Mouse (Mus musculus) yolk sac, embryonic 10.5 days (tissue): ENCODE data around the gene Add2.
"Not testable (repeated sequence)": the region's sequence is repeated elsewhere in the genome, so short reads cannot be mapped to it uniquely, and the experiment has no call there.

Source experiments
- DNase-seq: peaks from one replicate; pipeline ENCODE4 v3.0.0-alpha.2; 2017; ENCODE audit warnings: low spot score

The Add2 gene

GRCm38 (mm10) chr6:86028601-86029322, at the start of gene Add2:
TSS of gene Add2 (plus strand) at chr6:86028681.
- no peak for DNase-seq

- DNase-seq = not testable (repeated sequence)
Measured at GRCm38 (mm10) chr6:85978736-85979135, 49.7 kb upstream of the Add2 start.

- DNase-seq = no peak
Measured at GRCm38 (mm10) chr6:85984351-85984750, 44.1 kb upstream of the Add2 start.

GRCm38 (mm10) chr6:85989570-85989969, 38.9 kb upstream of the Add2 start:
- DNase-seq = not testable (repeated sequence)

GRCm38 (mm10) chr6:85990774-85991173, 37.7 kb upstream of the Add2 start:
- not testable (repeated sequence) for DNase-seq

GRCm38 (mm10) chr6:86003405-86003925, 25.0 kb upstream of the Add2 start:
- DNase-seq = no peak

GRCm38 (mm10) chr6:86004271-86005148, 24.0 kb upstream of the Add2 start:
- DNase-seq = peak; percentile 81

GRCm38 (mm10) chr6:86009980-86010379, 18.5 kb upstream of the Add2 start:
- peak; percentile 43 for DNase-seq

GRCm38 (mm10) chr6:86014812-86015211, 13.7 kb upstream of the Add2 start:
- DNase-seq = not testable (repeated sequence)

GRCm38 (mm10) chr6:86015871-86016270, 12.6 kb upstream of the Add2 start, which contains the start of gene Figla:
TSS of gene Figla (plus strand) at chr6:86016171.
- DNase-seq = no peak

- no peak for DNase-seq
Measured at GRCm38 (mm10) chr6:86016793-86017350, 11.6 kb upstream of the Add2 start.

GRCm38 (mm10) chr6:86019415-86020237, 8.9 kb upstream of the Add2 start:
- DNase-seq = no peak

GRCm38 (mm10) chr6:86020948-86021347, 7.5 kb upstream of the Add2 start:
- no peak for DNase-seq

GRCm38 (mm10) chr6:86026632-86027292, 1.7 kb upstream of the Add2 start:
- no peak for DNase-seq

GRCm38 (mm10) chr6:86028150-86028549, 331 bp upstream of the Add2 start:
- no peak for DNase-seq

- no peak for DNase-seq
Measured at GRCm38 (mm10) chr6:86029323-86029713, 837 bp downstream of the Add2 start.

GRCm38 (mm10) chr6:86031527-86031926, 3.0 kb downstream of the Add2 start:
- DNase-seq = no peak

- DNase-seq = no peak
Measured at GRCm38 (mm10) chr6:86033635-86034034, 5.2 kb downstream of the Add2 start.

- DNase-seq = no peak
Measured at GRCm38 (mm10) chr6:86038901-86039300, 10.4 kb downstream of the Add2 start.

GRCm38 (mm10) chr6:86040140-86040539, 11.7 kb downstream of the Add2 start:
- DNase-seq = no peak

- no peak for DNase-seq
Measured at GRCm38 (mm10) chr6:86047510-86047909, 19.0 kb downstream of the Add2 start.
